Mouse (Mus musculus) cerebellum, adult 2 months (tissue): Measurements from ENCODE around the gene Mybl2.

Source experiments
- CTCF ChIP-seq: fragments of 200-500 bp; IDR thresholded peaks from 2 replicates; pipeline ENCODE4 v1.5.1; 2011; ENCODE audit warnings: low read depth, mild to moderate bottlenecking, control low read depth, low read length, moderate library complexity, borderline replicate concordance; ENCODE audit not compliant: insufficient read depth
- POLR2A ChIP-seq: fragments of 200-500 bp; IDR thresholded peaks from 2 replicates; pipeline ENCODE4 v1.6.1; 2011; ENCODE audit warnings: low read length, control low read depth, borderline replicate concordance; ENCODE audit not compliant: insufficient read depth

- no peak for TF ChIP-seq CTCF
- TF ChIP-seq POLR2A = no peak
These were observed 5.4 kb upstream of the Mybl2 start for GRCm38 (mm10) chr2:163049116-163049515.
